Mouse (Mus musculus): Measurements from ENCODE around the gene Elane.

Elane gene

GRCm38 (mm10) chr10:79886054-79886453 is at the start of gene Elane:
Gene Elane (plus strand): TSS chr10:79886247.
- DNase-seq (ENCODE audit: extremely low read depth, insufficient read length, low spot score): no peak

- no peak for DNase-seq (ENCODE audit: extremely low read depth, insufficient read length, low spot score)
Observed at GRCm38 (mm10) chr10:79836918-79837317, 49.1 kb upstream of the Elane start.

- no peak for DNase-seq (ENCODE audit: extremely low read depth, insufficient read length, low spot score)
Observed at GRCm38 (mm10) chr10:79838151-79838550, 47.9 kb upstream of the Elane start.

- no peak for DNase-seq (ENCODE audit: extremely low read depth, insufficient read length, low spot score)
Observed at GRCm38 (mm10) chr10:79840091-79840490, 46.0 kb upstream of the Elane start.

GRCm38 (mm10) chr10:79840644-79841551 is 45.1 kb upstream of the Elane start:
- DNase-seq (ENCODE audit: extremely low read depth, insufficient read length, low spot score): peak; percentile 77

GRCm38 (mm10) chr10:79842322-79842721 is 43.7 kb upstream of the Elane start:
- DNase-seq (ENCODE audit: extremely low read depth, insufficient read length, low spot score): peak; percentile 53

- DNase-seq (ENCODE audit: extremely low read depth, insufficient read length, low spot score): no peak
Observed at GRCm38 (mm10) chr10:79843476-79843875, 42.6 kb upstream of the Elane start.

GRCm38 (mm10) chr10:79846553-79846952 is 39.5 kb upstream of the Elane start:
- no peak for DNase-seq (ENCODE audit: extremely low read depth, insufficient read length, low spot score)

GRCm38 (mm10) chr10:79849941-79850628 is 36.0 kb upstream of the Elane start:
- DNase-seq (ENCODE audit: extremely low read depth, insufficient read length, low spot score): no peak

- DNase-seq (ENCODE audit: extremely low read depth, insufficient read length, low spot score): no peak
Observed at GRCm38 (mm10) chr10:79851653-79852052, 34.4 kb upstream of the Elane start.

- DNase-seq (ENCODE audit: extremely low read depth, insufficient read length, low spot score): peak; percentile 34
Observed at GRCm38 (mm10) chr10:79852107-79852789, 33.8 kb upstream of the Elane start.

- DNase-seq (ENCODE audit: extremely low read depth, insufficient read length, low spot score): no peak
Observed at GRCm38 (mm10) chr10:79852827-79853226, 33.2 kb upstream of the Elane start.

- DNase-seq (ENCODE audit: extremely low read depth, insufficient read length, low spot score): peak; percentile 89
Observed at GRCm38 (mm10) chr10:79853392-79853791, 32.7 kb upstream of the Elane start.

- DNase-seq (ENCODE audit: extremely low read depth, insufficient read length, low spot score): peak; percentile 100
Observed at GRCm38 (mm10) chr10:79853860-79854795, 31.9 kb upstream of the Elane start, which contains the start of gene Ptbp1. Gene Ptbp1 (plus strand): TSS chr10:79854427.

GRCm38 (mm10) chr10:79854801-79855541 is 31.1 kb upstream of the Elane start:
- peak; percentile 83 for DNase-seq (ENCODE audit: extremely low read depth, insufficient read length, low spot score)

GRCm38 (mm10) chr10:79855558-79856184 is 30.4 kb upstream of the Elane start:
- DNase-seq (ENCODE audit: extremely low read depth, insufficient read length, low spot score): peak; percentile 45

GRCm38 (mm10) chr10:79856280-79856679 is 29.8 kb upstream of the Elane start:
- no peak for DNase-seq (ENCODE audit: extremely low read depth, insufficient read length, low spot score)

GRCm38 (mm10) chr10:79856704-79857451 is 29.2 kb upstream of the Elane start:
- DNase-seq (ENCODE audit: extremely low read depth, insufficient read length, low spot score): no peak

Measured in 3134 (cell line).